Mouse (Mus musculus) kidney, postnatal 4 days (tissue): ENCODE measurements around the gene Acoxl.

Experiments used
- DNase-seq, 2 experiments: peaks; one replicate each; pipeline ENCODE4 v3.0.0; 2021; ENCODE audit warnings: mixed read lengths in 2 of 2

Acoxl gene

GRCm38 (mm10) chr2:127838576-127838975, at the start of gene Acoxl:
Gene Acoxl, plus strand, starts transcription at chr2:127838876.
- DNase-seq = no peak

- DNase-seq = peak in 1 of 2 experiments; percentile 41
These were observed 49.5 kb upstream of the Acoxl start for GRCm38 (mm10) chr2:127789138-127789537.

- no peak for DNase-seq
These were observed 48.9 kb upstream of the Acoxl start for GRCm38 (mm10) chr2:127789651-127790270.

GRCm38 (mm10) chr2:127791919-127792603, 46.6 kb upstream of the Acoxl start, which contains the start of gene Mtln:
Gene Mtln, minus strand, starts transcription at chr2:127792488.
- DNase-seq = peak; percentile 91 to 94

- peak; percentile 98 for DNase-seq
These were observed 7.1 kb upstream of the Acoxl start, which contains the start of gene Bub1 for GRCm38 (mm10) chr2:127831401-127832102. Gene Bub1, minus strand, starts transcription at chr2:127831865.

- no peak for DNase-seq
These were observed 6.4 kb upstream of the Acoxl start for GRCm38 (mm10) chr2:127832103-127832832.

- DNase-seq = no peak
These were observed 5.9 kb upstream of the Acoxl start for GRCm38 (mm10) chr2:127832833-127833190.

GRCm38 (mm10) chr2:127839425-127839824, 749 bp downstream of the Acoxl start:
- DNase-seq = no peak

- no peak for DNase-seq
These were observed 2.7 kb downstream of the Acoxl start for GRCm38 (mm10) chr2:127841402-127841801.

- DNase-seq = no peak
These were observed 3.7 kb downstream of the Acoxl start for GRCm38 (mm10) chr2:127842421-127842820.

GRCm38 (mm10) chr2:127845346-127845982, 6.8 kb downstream of the Acoxl start:
- DNase-seq = no peak

GRCm38 (mm10) chr2:127846008-127846407, 7.3 kb downstream of the Acoxl start:
- no peak for DNase-seq

GRCm38 (mm10) chr2:127846571-127846970, 7.9 kb downstream of the Acoxl start:
- no peak for DNase-seq

- DNase-seq = no peak
These were observed 11.7 kb downstream of the Acoxl start for GRCm38 (mm10) chr2:127850371-127850770.

- DNase-seq = peak; percentile 77 to 84
These were observed 15.8 kb downstream of the Acoxl start for GRCm38 (mm10) chr2:127854332-127854991.

GRCm38 (mm10) chr2:127864381-127864780, 25.7 kb downstream of the Acoxl start:
- DNase-seq = no peak

- no peak for DNase-seq
These were observed 42.4 kb downstream of the Acoxl start for GRCm38 (mm10) chr2:127881063-127881462.

GRCm38 (mm10) chr2:127889432-127889831, 50.8 kb downstream of the Acoxl start:
- peak; percentile 92 for DNase-seq

- DNase-seq = no peak
These were observed 51.3 kb downstream of the Acoxl start for GRCm38 (mm10) chr2:127889979-127890378.

- DNase-seq = peak; percentile 36 to 53
These were observed 51.9 kb downstream of the Acoxl start for GRCm38 (mm10) chr2:127890526-127890925.

- no peak for DNase-seq
These were observed 52.4 kb downstream of the Acoxl start for GRCm38 (mm10) chr2:127891056-127891455.

GRCm38 (mm10) chr2:127894890-127895289, 56.2 kb downstream of the Acoxl start:
- DNase-seq = peak in 1 of 2 experiments; percentile 5
